Mouse (Mus musculus): Measurements from ENCODE around the gene Ttc39d. TPM values are rescaled to one million over a fixed set of nuclear protein-coding genes. Genes with fewer than 3 reads are reported as not detected.

Gene Ttc39d
- polyA plus RNA-seq, 1 experiment from 2014 or later = not detected

DNA sequence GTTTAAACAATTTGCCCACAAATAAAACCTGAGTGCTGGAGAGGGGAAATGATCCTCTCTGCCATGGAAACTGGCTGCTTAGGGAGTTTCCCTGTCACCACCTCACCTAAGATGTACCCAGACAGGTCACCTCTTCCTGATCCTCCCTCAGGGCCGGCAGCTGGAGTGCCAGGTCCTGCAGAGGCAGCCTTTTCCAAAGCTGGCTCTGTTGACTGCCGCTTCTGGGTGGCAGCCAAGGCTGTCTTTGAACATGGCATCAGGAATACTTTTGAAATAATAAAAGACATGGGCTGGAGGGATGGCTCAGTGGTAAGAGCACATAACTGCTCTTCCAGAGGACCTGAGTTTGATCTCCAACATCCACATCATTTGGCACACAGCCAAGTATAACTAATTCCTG is 22.1 kb downstream of the Ttc39d start:
- ATAC-seq (ENCODE audit: insufficient number of reproducible peaks, insufficient read depth, low FRiP score, low read depth) = no peak
- H3K27ac ChIP-seq (ENCODE audit: low read length) = no peak overlapping the region
- no peak overlapping the region for H3K4me2 ChIP-seq (replicated peaks; ENCODE audit: low read depth, low read length)

DNA sequence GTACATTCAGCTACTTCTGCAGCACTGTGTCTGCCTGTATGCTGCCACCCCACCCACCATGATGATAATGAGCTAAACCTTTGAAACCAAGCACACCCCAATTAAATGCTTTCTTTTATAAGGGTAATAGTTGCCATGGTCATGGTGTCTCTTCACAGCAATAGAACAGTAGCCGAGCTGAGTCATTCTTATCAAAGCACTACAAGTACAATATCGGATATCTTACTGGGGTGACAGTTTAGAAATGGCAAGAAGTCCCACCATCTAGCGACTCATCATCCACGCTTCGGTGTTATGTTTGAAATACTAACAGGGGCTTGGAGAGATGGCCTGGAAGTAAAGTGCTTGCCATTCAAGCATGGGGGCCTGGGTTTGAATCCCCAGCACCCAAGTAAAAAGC is 26.6 kb downstream of the Ttc39d start:
- over 99% methylated on average over 5 of the region's 5 CpGs for WGBS
- peaks cover 8% of the 10 kb centered on the region for H3K36me3 ChIP-seq (ENCODE audit: control insufficient read depth, insufficient read depth, low read length)
- no peak overlapping the region for H3K9ac ChIP-seq (replicated peaks; ENCODE audit: low read depth, low read length)
- H3K4me2 ChIP-seq (replicated peaks; ENCODE audit: low read depth, low read length) = no peak overlapping the region
- no peaks in the 10 kb centered on the region for H3K9me3 ChIP-seq (ENCODE audit: control insufficient read depth, low read depth, low read length)
- no peak overlapping the region for H3K4me3 ChIP-seq (ENCODE audit: low read depth, low read length)
- ATAC-seq (ENCODE audit: insufficient number of reproducible peaks, insufficient read depth, low FRiP score, low read depth) = no peak
- H3K4me1 ChIP-seq (ENCODE audit: control insufficient read depth, insufficient read depth, low read length) = no peaks in the 10 kb centered on the region
- H3K27me3 ChIP-seq (ENCODE audit: control insufficient read depth, insufficient read depth, low read length) = no peaks in the 10 kb centered on the region
- no peak overlapping the region for H3K27ac ChIP-seq (ENCODE audit: low read length)

More for the DNA sequence above, 22.1 kb downstream of the Ttc39d start:
- no peak overlapping the region for H3K4me3 ChIP-seq (ENCODE audit: low read depth, low read length)
- H3K36me3 ChIP-seq (ENCODE audit: control insufficient read depth, insufficient read depth, low read length) = peaks cover 3% of the 10 kb centered on the region; the same call in 1 of the 2 replicates
- WGBS = 78% methylated on average over 2 of the region's 2 CpGs
- H3K4me1 ChIP-seq (ENCODE audit: control insufficient read depth, insufficient read depth, low read length) = no peaks in the 10 kb centered on the region
- H3K27me3 ChIP-seq (ENCODE audit: control insufficient read depth, insufficient read depth, low read length) = no peaks in the 10 kb centered on the region
- no peaks in the 10 kb centered on the region for H3K9me3 ChIP-seq (ENCODE audit: control insufficient read depth, low read depth, low read length)
- no peak overlapping the region for H3K9ac ChIP-seq (replicated peaks; ENCODE audit: low read depth, low read length)

DNA sequence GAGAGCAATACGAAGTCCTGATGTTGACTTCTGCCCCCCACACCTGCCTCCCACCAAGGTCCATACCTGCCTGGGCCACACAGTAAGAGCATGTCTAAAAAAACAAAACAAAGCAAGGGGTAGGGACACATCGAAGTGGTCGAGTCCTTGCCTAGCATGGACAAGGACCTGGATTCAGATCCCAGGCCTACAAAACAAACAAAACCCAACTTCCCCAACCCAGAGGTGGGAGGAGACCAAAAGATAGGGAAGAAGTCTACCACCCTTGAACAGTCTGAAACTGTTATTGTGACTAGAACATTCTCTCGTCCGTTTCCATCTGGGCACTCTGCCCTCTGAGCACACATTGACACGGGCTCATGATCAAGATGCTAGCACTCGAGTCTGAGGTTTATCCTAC is 27.1 kb downstream of the Ttc39d start:
- Histone ChIP-seq H3K4me3 (ENCODE audit: low read depth, low read length) (no peak overlapping the region), H3K9ac (replicated peaks; ENCODE audit: low read depth, low read length) (no peak overlapping the region), H3K36me3 (ENCODE audit: control insufficient read depth, insufficient read depth, low read length) (peaks cover 11% of the 10 kb centered on the region), H3K27ac (ENCODE audit: low read length) (no peak overlapping the region), H3K27me3 (ENCODE audit: control insufficient read depth, insufficient read depth, low read length) (no peaks in the 10 kb centered on the region), H3K4me1 (ENCODE audit: control insufficient read depth, insufficient read depth, low read length) (no peaks in the 10 kb centered on the region), H3K4me2 (replicated peaks; ENCODE audit: low read depth, low read length) (no peak overlapping the region), H3K9me3 (ENCODE audit: control insufficient read depth, low read depth, low read length) (no peaks in the 10 kb centered on the region)
- no peak for ATAC-seq (ENCODE audit: insufficient number of reproducible peaks, insufficient read depth, low FRiP score, low read depth)
- 80% methylated on average over 7 of the region's 7 CpGs for WGBS

DNA sequence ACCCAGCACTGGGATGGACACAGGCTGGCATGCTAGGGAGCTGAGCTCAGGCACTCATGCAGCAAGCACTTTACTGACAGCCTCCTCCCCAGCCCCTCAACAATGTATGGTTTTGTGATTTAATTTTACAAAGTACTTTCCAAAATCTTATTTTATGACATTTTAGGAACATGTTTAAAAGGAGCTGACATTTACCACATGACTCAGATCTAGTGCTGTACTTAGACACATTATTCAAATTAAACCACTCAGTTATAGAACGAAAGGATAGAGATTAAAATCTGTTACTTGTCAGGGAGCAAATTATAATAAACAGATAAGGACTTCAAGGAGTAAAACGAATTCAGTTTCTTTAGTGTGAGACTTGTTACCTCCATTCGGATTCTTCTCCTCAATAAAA is 28.2 kb downstream of the Ttc39d start:
- WGBS = 71% methylated on average over 3 of the region's 3 CpGs
- Histone ChIP-seq H3K4me1 (ENCODE audit: control insufficient read depth, insufficient read depth, low read length) (no peaks in the 10 kb centered on the region), H3K4me2 (replicated peaks; ENCODE audit: low read depth, low read length) (no peak overlapping the region), H3K9me3 (ENCODE audit: control insufficient read depth, low read depth, low read length) (no peaks in the 10 kb centered on the region), H3K4me3 (ENCODE audit: low read depth, low read length) (no peak overlapping the region), H3K27me3 (ENCODE audit: control insufficient read depth, insufficient read depth, low read length) (no peaks in the 10 kb centered on the region), H3K9ac (replicated peaks; ENCODE audit: low read depth, low read length) (no peak overlapping the region), H3K36me3 (ENCODE audit: control insufficient read depth, insufficient read depth, low read length) (peaks cover 13% of the 10 kb centered on the region), H3K27ac (ENCODE audit: low read length) (no peak overlapping the region)
- no peak for ATAC-seq (ENCODE audit: insufficient number of reproducible peaks, insufficient read depth, low FRiP score, low read depth)

DNA sequence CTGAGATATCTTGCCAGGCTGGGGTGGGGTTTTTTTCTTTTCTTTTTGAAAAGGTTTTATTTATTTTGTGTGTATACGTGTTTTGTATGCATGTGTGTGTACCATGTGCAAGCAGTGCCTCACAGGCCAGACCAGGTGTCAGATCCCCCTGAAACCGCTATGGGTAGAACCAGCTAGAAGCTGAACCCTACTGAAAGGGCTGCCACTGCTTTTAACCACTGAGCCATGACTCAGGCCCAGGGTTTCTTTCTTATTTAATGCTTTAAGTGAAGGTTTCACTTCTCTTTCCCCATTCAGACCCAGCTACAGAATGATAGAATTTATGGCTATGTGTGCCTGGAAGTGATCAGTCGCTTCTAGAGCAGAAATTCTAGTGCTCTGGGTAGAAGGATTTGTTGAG is 29.5 kb downstream of the Ttc39d start:
- Histone ChIP-seq H3K9me3 (ENCODE audit: control insufficient read depth, low read depth, low read length) (no peaks in the 10 kb centered on the region), H3K27me3 (ENCODE audit: control insufficient read depth, insufficient read depth, low read length) (no peaks in the 10 kb centered on the region), H3K9ac (replicated peaks; ENCODE audit: low read depth, low read length) (no peak overlapping the region), H3K4me2 (replicated peaks; ENCODE audit: low read depth, low read length) (no peak overlapping the region), H3K4me1 (ENCODE audit: control insufficient read depth, insufficient read depth, low read length) (no peaks in the 10 kb centered on the region), H3K4me3 (ENCODE audit: low read depth, low read length) (no peak overlapping the region), H3K27ac (ENCODE audit: low read length) (no peak overlapping the region), H3K36me3 (ENCODE audit: control insufficient read depth, insufficient read depth, low read length) (peaks cover 19% of the 10 kb centered on the region)
- no peak for ATAC-seq (ENCODE audit: insufficient number of reproducible peaks, insufficient read depth, low FRiP score, low read depth)
- 97% methylated on average over 3 of the region's 3 CpGs for WGBS

DNA sequence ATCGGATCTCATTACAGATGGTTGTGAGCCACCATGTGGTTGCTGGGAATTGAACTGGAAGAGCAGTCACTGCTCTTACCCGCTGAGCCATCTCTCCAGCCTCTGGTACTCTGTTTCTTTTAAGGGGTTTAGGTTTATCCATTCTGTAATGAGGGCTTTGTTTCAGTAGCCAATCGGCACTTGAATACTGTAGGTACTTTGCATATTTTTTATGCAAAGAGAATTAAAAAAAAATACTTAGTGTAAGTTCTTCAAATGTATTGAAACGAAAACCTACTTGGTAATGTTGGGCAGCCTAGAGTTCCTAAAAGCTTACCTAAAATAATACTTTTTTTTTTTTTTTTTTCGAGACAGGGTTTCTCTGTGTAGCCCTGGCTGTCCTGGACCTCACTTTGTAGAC is 30.2 kb downstream of the Ttc39d start:
- Histone ChIP-seq H3K9ac (replicated peaks; ENCODE audit: low read depth, low read length) (no peak overlapping the region), H3K9me3 (ENCODE audit: control insufficient read depth, low read depth, low read length) (no peaks in the 10 kb centered on the region), H3K4me1 (ENCODE audit: control insufficient read depth, insufficient read depth, low read length) (no peaks in the 10 kb centered on the region), H3K4me2 (replicated peaks; ENCODE audit: low read depth, low read length) (no peak overlapping the region), H3K27ac (ENCODE audit: low read length) (no peak overlapping the region), H3K27me3 (ENCODE audit: control insufficient read depth, insufficient read depth, low read length) (no peaks in the 10 kb centered on the region), H3K36me3 (ENCODE audit: control insufficient read depth, insufficient read depth, low read length) (peaks cover 24% of the 10 kb centered on the region), H3K4me3 (ENCODE audit: low read depth, low read length) (no peak overlapping the region)
- no peak for ATAC-seq (ENCODE audit: insufficient number of reproducible peaks, insufficient read depth, low FRiP score, low read depth)
- 92% methylated on average over 5 of the region's 5 CpGs for WGBS

DNA sequence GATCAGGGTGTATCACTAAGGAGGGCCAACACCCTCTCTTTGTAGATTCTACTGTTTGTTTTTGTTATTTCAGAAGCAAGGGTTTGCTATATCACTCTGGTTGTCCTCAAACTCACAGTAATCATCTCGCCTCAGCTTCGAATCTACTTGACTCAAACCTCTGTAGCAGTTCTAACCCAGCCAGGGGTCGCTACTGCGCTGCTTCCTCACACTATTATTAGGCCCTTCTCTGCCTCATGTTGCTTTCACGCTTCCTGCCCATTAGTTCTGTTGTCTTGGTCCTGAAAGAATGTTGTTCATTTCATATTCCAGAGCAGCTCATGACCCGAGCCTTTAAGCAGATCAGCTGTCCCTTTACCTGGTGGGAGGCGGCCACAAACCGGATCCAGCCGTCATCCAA is 34.3 kb downstream of the Ttc39d start:
- Histone ChIP-seq H3K27me3 (ENCODE audit: control insufficient read depth, insufficient read depth, low read length) (no peaks in the 10 kb centered on the region), H3K9ac (replicated peaks; ENCODE audit: low read depth, low read length) (no peak overlapping the region), H3K9me3 (ENCODE audit: control insufficient read depth, low read depth, low read length) (no peaks in the 10 kb centered on the region), H3K36me3 (ENCODE audit: control insufficient read depth, insufficient read depth, low read length) (peaks cover 52% of the 10 kb centered on the region), H3K4me1 (ENCODE audit: control insufficient read depth, insufficient read depth, low read length) (no peaks in the 10 kb centered on the region), H3K27ac (ENCODE audit: low read length) (no peak overlapping the region), H3K4me3 (ENCODE audit: low read depth, low read length) (no peak overlapping the region), H3K4me2 (replicated peaks; ENCODE audit: low read depth, low read length) (no peak overlapping the region)
- ATAC-seq (ENCODE audit: insufficient number of reproducible peaks, insufficient read depth, low FRiP score, low read depth) = no peak
- WGBS = 83% methylated on average over 9 of the region's 9 CpGs

DNA sequence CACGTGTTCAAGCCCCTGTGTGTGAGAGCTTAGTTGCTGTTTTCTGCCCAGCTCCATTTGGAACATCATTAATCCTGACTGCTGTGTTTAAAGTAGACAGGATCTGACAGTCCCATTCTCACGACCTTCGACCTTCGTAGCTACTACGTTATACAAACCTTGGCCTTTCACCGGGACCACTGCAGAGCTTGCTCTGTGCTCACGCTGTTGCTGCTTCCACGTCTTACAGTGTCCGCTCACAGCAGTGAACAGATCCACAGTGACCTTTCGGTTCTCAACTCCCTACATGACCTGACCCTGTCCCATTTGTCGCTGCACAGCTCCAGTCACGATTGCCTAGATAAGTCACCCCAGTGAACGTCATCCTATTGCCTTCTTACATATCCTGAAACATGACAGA is 35.9 kb downstream of the Ttc39d start:
- Histone ChIP-seq H3K36me3 (ENCODE audit: control insufficient read depth, insufficient read depth, low read length) (peaks cover 62% of the 10 kb centered on the region), H3K4me3 (ENCODE audit: low read depth, low read length) (no peak overlapping the region), H3K4me1 (ENCODE audit: control insufficient read depth, insufficient read depth, low read length) (no peaks in the 10 kb centered on the region), H3K9me3 (ENCODE audit: control insufficient read depth, low read depth, low read length) (no peaks in the 10 kb centered on the region), H3K9ac (replicated peaks; ENCODE audit: low read depth, low read length) (no peak overlapping the region), H3K27ac (ENCODE audit: low read length) (no peak overlapping the region), H3K27me3 (ENCODE audit: control insufficient read depth, insufficient read depth, low read length) (no peaks in the 10 kb centered on the region), H3K4me2 (replicated peaks; ENCODE audit: low read depth, low read length) (no peak overlapping the region)
- WGBS = 30% methylated on average over 13 of the region's 13 CpGs
- ATAC-seq (ENCODE audit: insufficient number of reproducible peaks, insufficient read depth, low FRiP score, low read depth) = no peak

DNA sequence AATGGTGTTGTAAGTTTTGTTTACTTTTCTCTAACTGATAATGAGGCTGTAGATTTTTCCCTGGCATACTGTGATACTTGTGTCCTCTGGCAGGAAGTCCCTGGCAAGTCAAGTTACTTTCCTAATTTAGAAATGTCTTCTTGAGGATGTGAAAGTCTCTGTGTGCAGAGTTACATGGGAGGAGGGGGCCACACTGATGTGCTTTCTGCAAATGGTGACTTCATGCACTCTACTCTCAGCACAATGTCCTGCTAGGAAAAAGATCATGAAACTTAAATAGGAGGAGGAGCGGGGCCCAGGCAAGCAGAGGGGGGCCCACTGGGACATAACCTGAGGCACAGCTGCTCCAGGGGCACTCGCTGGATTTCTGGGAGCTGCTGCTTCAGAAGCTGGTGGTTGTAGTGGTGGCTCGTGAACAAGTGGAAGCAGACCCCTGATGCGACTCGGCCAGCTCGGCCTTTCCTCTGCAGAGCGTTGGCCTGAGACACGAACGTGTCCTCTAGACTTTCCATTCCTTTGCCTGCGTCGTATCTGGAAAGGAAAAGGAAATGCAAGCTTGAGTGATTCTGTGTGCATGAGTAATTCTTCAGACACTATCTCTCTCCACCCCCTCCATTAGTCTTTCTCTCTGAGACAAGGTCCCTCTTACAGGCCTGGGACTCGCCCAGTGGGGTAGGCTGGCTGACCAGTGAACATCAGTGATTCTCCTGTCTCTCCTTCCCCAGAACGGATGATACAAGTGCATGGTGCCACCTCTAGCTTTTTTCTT is 45.7 kb downstream of the Ttc39d start:
- no peak overlapping the region for H3K9ac ChIP-seq (replicated peaks; ENCODE audit: low read depth, low read length)
- WGBS = 67% methylated on average over 13 of the region's 13 CpGs
- peaks cover 70% of the 10 kb centered on the region for H3K36me3 ChIP-seq (ENCODE audit: control insufficient read depth, insufficient read depth, low read length)
- no peak overlapping the region for H3K4me2 ChIP-seq (replicated peaks; ENCODE audit: low read depth, low read length)
- H3K4me1 ChIP-seq (ENCODE audit: control insufficient read depth, insufficient read depth, low read length) = peaks cover 9% of the 10 kb centered on the region; the same call in 1 of the 2 replicates
- no peak for ATAC-seq (ENCODE audit: insufficient number of reproducible peaks, insufficient read depth, low FRiP score, low read depth)
- H3K4me3 ChIP-seq (ENCODE audit: low read depth, low read length) = no peak overlapping the region
- no peaks in the 10 kb centered on the region for H3K9me3 ChIP-seq (ENCODE audit: control insufficient read depth, low read depth, low read length)
- H3K27ac ChIP-seq (ENCODE audit: low read length) = no peak overlapping the region
- H3K27me3 ChIP-seq (ENCODE audit: control insufficient read depth, insufficient read depth, low read length) = no peaks in the 10 kb centered on the region

All from stomach, embryonic 14.5 days (tissue).